Mouse (Mus musculus) B cell, adult 62 days (primary cell): ENCODE data around the gene Lcn4. TPM values are rescaled to one million over a fixed set of nuclear protein-coding genes. Genes with fewer than 3 reads are reported as not detected.

Source experiments
- total RNA-seq: library from RNA; stranded (reverse); gene quantifications from 4 replicates; pipeline ENCODE4 v1.2.4, GENCODE M21; 2023

Lcn4 gene
- total RNA-seq = not detected in 4 replicates

GRCm38 (mm10) chr2:26671182-26671581 lies at the start of gene Lcn4:
Gene Lcn4, minus strand, starts transcription at chr2:26671282.

GRCm38 (mm10) chr2:26627921-26628739 lies 43.0 kb downstream of the Lcn4 start, which contains the start of gene Fam69b:
Gene Fam69b, plus strand, starts transcription at chr2:26628457.

Other genes starting within 250 kb of the Lcn4 start
- gene Sec16a, start 226.1 kb downstream of the Lcn4 start, total RNA-seq = 84.8 to 109 TPM (median 93.3 TPM) in 4 replicates
- 24.4 to 28.2 TPM (median 25.5 TPM) in 4 replicates for gene Notch1, start 154.6 kb downstream of the Lcn4 start, total RNA-seq
- gene Egfl7, start 91.3 kb downstream of the Lcn4 start, total RNA-seq = 1.4 to 2.6 TPM (median 2.5 TPM) in 3 of 4 replicates, not detected in the other
- not detected in 4 replicates for gene Gm20532, start 84.6 kb downstream of the Lcn4 start, total RNA-seq
- gene Agpat2, start 66.9 kb downstream of the Lcn4 start, total RNA-seq = 20.3 to 25.0 TPM (median 20.7 TPM) in 4 replicates
- 3.5 to 5.5 TPM (median 4.9 TPM) in 4 replicates for gene Fam69b, start 42.8 kb downstream of the Lcn4 start, total RNA-seq
- not detected in 4 replicates for gene Abo, start 193.7 kb upstream of the Lcn4 start, total RNA-seq
- 68.7 to 78.9 TPM (median 72.2 TPM) in 4 replicates for gene Surf6, start 231.6 kb upstream of the Lcn4 start, total RNA-seq
- 14.0 to 17.4 TPM (median 16.1 TPM) in 4 replicates for gene Med22, start 239.4 kb upstream of the Lcn4 start, total RNA-seq
- gene Rpl7a, start 239.5 kb upstream of the Lcn4 start, total RNA-seq = 729 to 752 TPM (median 742 TPM) in 4 replicates
- gene Surf2, start 245.1 kb upstream of the Lcn4 start, total RNA-seq = 42.9 to 53.5 TPM (median 48.8 TPM) in 4 replicates
- 56.5 to 62.1 TPM (median 58.2 TPM) in 4 replicates for gene Surf1, start 245.2 kb upstream of the Lcn4 start, total RNA-seq